Mouse (Mus musculus) cortical plate, adult 2 months (tissue): Measurements from ENCODE around the gene Gucy2f. TPM values are rescaled to one million over a fixed set of nuclear protein-coding genes. Genes with fewer than 3 reads are reported as not detected.

ENCODE experiments used
- H3K27ac ChIP-seq: fragments of 200-500 bp; 2 replicates; pipeline ENCODE4 v1.5.1; 2012; ENCODE audit warnings: low read length, control low read depth, inconsistent platforms; ENCODE audit not compliant: insufficient read depth
- H3K4me1 ChIP-seq: fragments of 200-500 bp; 2 replicates; pipeline ENCODE4 v1.6.1; 2011; ENCODE audit warnings: low read length; ENCODE audit not compliant: control insufficient read depth, insufficient read depth
- H3K4me3 ChIP-seq: fragments of 200-500 bp; 2 replicates; pipeline ENCODE4 v1.5.1; 2011; ENCODE audit warnings: mild to moderate bottlenecking, low read length, control low read depth; ENCODE audit not compliant: insufficient read depth
- CTCF ChIP-seq: fragments of 200-500 bp; IDR thresholded peaks from 2 replicates; pipeline ENCODE4 v1.5.1; 2011; ENCODE audit warnings: mild to moderate bottlenecking, control low read depth, low read length; ENCODE audit not compliant: insufficient read depth; ENCODE audit errors: extremely low read depth
- POLR2A ChIP-seq: fragments of 200-500 bp; IDR thresholded peaks from 2 replicates; pipeline ENCODE4 v1.6.1; 2011; ENCODE audit warnings: mild to moderate bottlenecking, low read length, control low read depth; ENCODE audit not compliant: insufficient read depth; ENCODE audit errors: extremely low read depth
- polyA plus RNA-seq: library from polyadenylated mRNA; depleted of rRNA; stranded (reverse); fragments of >200 nt; gene quantifications from 2 replicates; pipeline ENCODE4 v1.2.3, GENCODE M21; 2012; rRNA removed

Gucy2f gene
- polyA plus RNA-seq, 1 experiment = 0.10 TPM

DNA sequence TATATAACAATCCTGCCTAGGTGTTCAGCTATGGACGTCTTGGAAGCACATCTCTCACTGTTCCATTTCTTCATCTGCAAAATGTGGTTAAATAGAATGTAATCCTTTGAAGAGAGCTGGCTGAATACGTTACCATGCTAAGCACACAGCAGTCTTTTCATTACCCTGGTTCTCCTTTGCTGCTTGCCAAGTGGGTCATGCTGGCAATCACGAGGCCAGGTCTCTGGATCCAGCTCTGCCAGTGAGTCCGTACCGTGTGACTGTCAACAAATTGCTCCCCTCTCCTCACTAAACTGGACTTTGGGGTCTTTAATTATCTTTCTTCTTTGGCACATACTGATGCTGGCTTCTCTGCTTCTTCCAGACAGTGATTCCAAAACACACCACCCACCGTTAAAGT is 2.3 kb downstream of the Gucy2f start:
- Histone ChIP-seq H3K27ac (no peak overlapping the region), H3K4me1 (no peaks in the 10 kb centered on the region), H3K4me3 (no peak overlapping the region)
- TF ChIP-seq CTCF (no peak), POLR2A (no peak)

DNA sequence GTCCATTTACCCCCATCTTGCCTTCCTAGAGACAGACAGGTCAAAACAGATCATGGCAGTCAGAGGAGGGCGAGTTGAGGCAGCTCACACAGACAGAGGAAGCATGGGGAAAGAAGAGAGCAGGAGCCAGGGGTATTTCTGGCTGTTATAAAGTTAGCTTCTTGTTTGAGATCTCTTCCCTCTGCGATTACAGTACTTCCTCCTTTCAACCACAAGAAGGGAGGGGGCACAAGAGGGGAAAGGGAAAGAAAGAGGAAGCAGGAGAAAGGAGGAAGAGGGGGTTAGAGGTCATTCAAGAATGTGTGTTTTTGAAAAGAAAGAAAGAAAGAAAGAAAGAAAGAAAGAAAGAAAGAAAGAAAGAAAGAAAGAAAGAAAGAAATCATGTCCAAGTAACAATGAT is 6.4 kb downstream of the Gucy2f start:
- no peak for TF ChIP-seq POLR2A
- no peak for TF ChIP-seq CTCF
- H3K27ac ChIP-seq = no peak overlapping the region
- H3K4me3 ChIP-seq = no peak overlapping the region
- no peaks in the 10 kb centered on the region for H3K4me1 ChIP-seq

DNA sequence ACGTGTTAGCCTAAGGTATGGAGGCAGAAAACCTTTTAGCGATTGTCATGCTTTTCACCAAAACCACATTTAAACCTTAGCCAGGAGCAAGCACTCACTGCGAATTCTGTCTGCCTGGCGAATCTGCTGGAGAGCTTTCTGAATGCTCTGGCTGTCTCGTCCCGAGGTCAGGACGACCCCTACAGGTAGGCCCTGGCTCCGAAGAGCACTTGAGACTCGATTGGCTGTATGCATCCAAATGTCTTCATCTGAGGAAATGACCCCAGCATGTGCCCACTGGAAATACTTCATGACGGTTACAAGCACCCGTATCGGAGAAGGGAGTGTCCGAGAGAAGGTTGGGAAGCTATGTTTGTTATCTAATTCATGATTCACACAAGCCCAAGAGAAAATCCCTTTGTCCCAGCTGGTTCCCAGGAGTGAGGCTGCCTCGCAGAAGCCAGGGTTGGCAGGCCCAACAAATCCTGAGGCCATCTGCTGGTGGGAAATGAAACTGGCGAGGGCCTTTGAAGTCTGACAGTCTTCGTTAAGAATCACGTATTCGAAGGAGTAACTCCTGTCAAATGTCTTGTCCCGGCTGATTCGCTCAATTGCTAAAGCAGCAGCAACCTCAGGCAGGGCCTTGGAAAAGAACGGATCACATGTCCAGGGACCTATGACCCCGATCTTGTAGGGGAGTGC is 7.6 kb downstream of the Gucy2f start:
- Histone ChIP-seq H3K4me1 (no peaks in the 10 kb centered on the region), H3K4me3 (no peak overlapping the region), H3K27ac (no peak overlapping the region)
- peak; percentile 36; the same call in 1 of the 2 replicates for TF ChIP-seq CTCF
- no peak for TF ChIP-seq POLR2A

DNA sequence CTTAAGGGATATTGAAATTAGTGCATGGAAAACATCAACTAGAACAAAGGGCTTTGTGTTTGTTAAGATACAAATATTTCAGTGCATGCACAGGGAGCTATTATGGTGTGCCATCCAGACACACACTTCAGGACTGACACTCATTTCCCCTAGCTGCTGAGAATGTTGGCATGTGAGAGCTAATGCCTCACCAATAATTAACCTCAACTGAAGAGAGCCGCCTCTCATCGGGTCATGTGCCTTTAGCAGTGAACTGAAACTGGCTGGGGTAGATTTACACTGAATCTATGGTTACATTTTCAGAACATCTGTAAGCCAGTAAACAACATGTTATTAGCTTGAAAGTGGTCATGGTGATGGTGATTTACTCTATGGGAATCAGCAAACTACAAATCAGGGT is 14.7 kb downstream of the Gucy2f start:
- H3K4me3 ChIP-seq = no peak overlapping the region
- H3K27ac ChIP-seq = no peak overlapping the region

GRCm38 (mm10) chrX:142176981-142177380 is 19.8 kb downstream of the Gucy2f start:
- TF ChIP-seq CTCF = no peak
- TF ChIP-seq POLR2A = no peak
- H3K4me3 ChIP-seq = no peak overlapping the region
- no peak overlapping the region for H3K27ac ChIP-seq
- no peaks in the 10 kb centered on the region for H3K4me1 ChIP-seq

More for the DNA sequence above, 14.7 kb downstream of the Gucy2f start:
- H3K4me1 ChIP-seq = no peaks in the 10 kb centered on the region
- TF ChIP-seq CTCF = no peak
- TF ChIP-seq POLR2A = no peak

DNA sequence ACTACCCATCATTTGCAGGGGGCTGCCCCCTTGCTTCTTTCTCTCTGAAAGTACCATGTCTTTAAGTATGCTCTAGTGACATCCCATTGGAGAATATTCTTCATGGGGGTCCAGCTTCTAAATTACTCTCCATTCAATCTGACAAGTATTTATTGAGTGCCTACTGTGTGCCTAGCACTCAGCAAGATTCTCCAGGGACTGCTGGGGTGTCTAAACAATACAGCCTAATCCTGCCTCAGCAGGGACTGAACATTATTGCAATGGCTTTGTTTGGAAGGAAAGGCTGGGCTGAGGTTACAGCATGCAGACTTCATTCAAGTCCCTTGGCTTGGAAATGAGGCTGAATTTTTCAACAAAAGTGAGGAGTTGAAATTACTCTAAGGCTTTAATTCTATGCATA is 81.0 kb downstream of the Gucy2f start:
- Histone ChIP-seq H3K27ac (no peak overlapping the region), H3K4me1 (no peaks in the 10 kb centered on the region), H3K4me3 (no peak overlapping the region)
- no peak for TF ChIP-seq CTCF
- TF ChIP-seq POLR2A = no peak

- Histone ChIP-seq H3K27ac (no peak overlapping the region), H3K4me3 (no peak overlapping the region), H3K4me1 (no peaks in the 10 kb centered on the region)
- TF ChIP-seq CTCF (no peak), POLR2A (no peak)
Measured at GRCm38 (mm10) chrX:142111236-142111635, 85.5 kb downstream of the Gucy2f start.

DNA sequence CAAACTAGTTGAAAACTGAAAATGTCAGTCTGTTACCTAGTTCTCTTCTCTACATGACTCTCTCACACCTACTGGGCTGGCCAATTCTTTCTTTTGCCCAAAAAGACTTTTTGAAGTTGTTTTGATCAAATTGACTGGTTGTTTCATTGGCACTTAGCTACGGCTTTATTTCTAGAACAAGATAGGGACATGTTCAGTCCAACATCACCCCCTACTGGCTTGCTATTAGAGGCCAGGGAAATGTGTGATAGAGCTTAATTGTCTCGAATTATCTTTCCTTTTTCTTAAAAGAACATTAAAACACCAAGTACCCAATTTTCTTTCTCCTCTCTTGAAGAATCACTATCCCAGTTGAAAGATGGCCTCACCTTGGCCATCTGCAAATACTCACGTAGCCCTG is 99.8 kb downstream of the Gucy2f start:
- TF ChIP-seq CTCF = peak; percentile 31; the same call in 1 of the 2 replicates
- TF ChIP-seq POLR2A = no peak
- H3K4me3 ChIP-seq = no peak overlapping the region
- H3K27ac ChIP-seq = no peak overlapping the region
- no peaks in the 10 kb centered on the region for H3K4me1 ChIP-seq

- H3K4me1 ChIP-seq = no peaks in the 10 kb centered on the region
- no peak overlapping the region for H3K4me3 ChIP-seq
- TF ChIP-seq CTCF (no peak), POLR2A (no peak)
- no peak overlapping the region for H3K27ac ChIP-seq
Measured at GRCm38 (mm10) chrX:142095579-142095978, 101.2 kb downstream of the Gucy2f start.

DNA sequence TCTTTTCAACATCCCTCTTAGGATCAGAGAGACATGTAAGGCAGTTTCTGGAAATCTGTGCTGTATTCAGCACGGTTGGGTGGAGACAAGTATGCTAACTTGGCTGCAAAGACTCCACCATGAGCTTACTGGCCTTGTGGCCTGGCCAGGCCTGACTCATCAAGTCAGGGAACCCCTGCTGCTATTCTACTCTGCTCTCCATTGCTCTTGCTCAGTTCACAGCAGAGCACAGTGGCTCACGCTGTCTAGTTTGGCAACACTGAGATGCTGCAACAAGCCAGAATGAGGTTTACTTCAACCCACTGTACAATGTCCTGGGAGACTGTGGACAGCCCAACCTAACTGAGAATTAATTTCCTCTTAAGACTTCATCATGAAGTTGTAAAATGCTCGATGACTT is 134.1 kb downstream of the Gucy2f start:
- Histone ChIP-seq H3K4me3 (no peak overlapping the region), H3K27ac (no peak overlapping the region), H3K4me1 (no peaks in the 10 kb centered on the region)
- TF ChIP-seq POLR2A = no peak
- TF ChIP-seq CTCF = no peak

Other genes with a start within 250 kb of the Gucy2f start
- 22.8 and 23.1 TPM in 2 replicates for gene Nxt2, start 29.8 kb upstream of the Gucy2f start, polyA plus RNA-seq
- 7.1 and 9.2 TPM in 2 replicates for gene Kcne1l, start 109.4 kb upstream of the Gucy2f start, polyA plus RNA-seq
- gene Acsl4, start 193.6 kb upstream of the Gucy2f start, polyA plus RNA-seq = 26.7 and 27.9 TPM in 2 replicates